Mouse (Mus musculus): ENCODE measurements around the gene Tle6. TPM values are rescaled to one million over a fixed set of nuclear protein-coding genes. Genes with fewer than 3 reads are reported as not detected.

Tle6 gene
- total RNA-seq, 1 experiment = 22.0 TPM

GRCm38 (mm10) chr10:81543633-81544032, 57.2 kb downstream of the Tle6 start:
- DNase-seq (ENCODE audit: low read depth, low spot score) = no peak
- in situ Hi-C loops (cut with MboI; ENCODE audit: low sequenced_read_pairs in 2 of 2, unreplicated experiment in 2 of 2) = no loop called here
- peak overlapping the region; percentile 81 to 94; a peak in 1 of 4 replicates for H3K4me3 ChIP-seq (ENCODE audit: insufficient read depth in 1 of 2, low read depth in 1 of 2, low read length in 2 of 2, poor library complexity in 1 of 2, severe bottlenecking in 1 of 2)
- no peaks in the 10 kb centered on the region for H3K9me3 ChIP-seq (ENCODE audit: control insufficient read depth, insufficient read depth, low read depth, low read length)
- no peak overlapping the region for H3K27ac ChIP-seq (ENCODE audit: insufficient read depth, low read depth, low read length, poor library complexity, severe bottlenecking)
- TF ChIP-seq ZNF384 (IDR thresholded peaks at IDR 0.05; ENCODE audit: low read depth, low read length) (no peak), ZC3H11A (IDR thresholded peaks at IDR 0.05; ENCODE audit: borderline replicate concordance, low read depth, low read length) (no peak), MAFK (IDR thresholded peaks at IDR 0.05; ENCODE audit: insufficient read depth, low read depth, low read length) (no peak), HCFC1 (IDR thresholded peaks at IDR 0.05; ENCODE audit: borderline replicate concordance, insufficient read depth, low read length) (no peak), CHD2 (IDR thresholded peaks at IDR 0.05; ENCODE audit: low read depth, low read length) (no peak)
- H3K9ac ChIP-seq (ENCODE audit: insufficient read depth, low read depth, low read length, poor library complexity, severe bottlenecking) = no peak overlapping the region
- peaks cover 9% of the 10 kb centered on the region; the same call in 1 of the 2 replicates for H3K36me3 ChIP-seq (ENCODE audit: control insufficient read depth, insufficient read depth, low read length, poor library complexity, severe bottlenecking)
- H3K4me1 ChIP-seq (ENCODE audit: control insufficient read depth in 2 of 2, insufficient read depth in 2 of 2, low read length in 2 of 2, poor library complexity in 1 of 2) = peaks cover 5 to 20% of the 10 kb centered on the region in 2 experiments; a peak in 3 of 4 replicates

- peak overlapping the region; percentile 24 to 94; a peak in 3 of 4 replicates for H3K4me3 ChIP-seq (ENCODE audit: insufficient read depth in 1 of 2, low read depth in 1 of 2, low read length in 2 of 2, poor library complexity in 1 of 2, severe bottlenecking in 1 of 2)
- H3K4me1 ChIP-seq (ENCODE audit: control insufficient read depth in 2 of 2, insufficient read depth in 2 of 2, low read length in 2 of 2, poor library complexity in 1 of 2) = peaks cover 5 to 20% of the 10 kb centered on the region in 2 experiments; a peak in 3 of 4 replicates
- H3K36me3 ChIP-seq (ENCODE audit: control insufficient read depth, insufficient read depth, low read length, poor library complexity, severe bottlenecking) = peaks cover 9% of the 10 kb centered on the region; the same call in 1 of the 2 replicates
- in situ Hi-C loops (cut with MboI; ENCODE audit: low sequenced_read_pairs in 2 of 2, unreplicated experiment in 2 of 2) = no loop called here
- H3K9me3 ChIP-seq (ENCODE audit: control insufficient read depth, insufficient read depth, low read depth, low read length) = no peaks in the 10 kb centered on the region
- no peak for TF ChIP-seq HCFC1 (IDR thresholded peaks at IDR 0.05; ENCODE audit: borderline replicate concordance, insufficient read depth, low read length)
- no peak for TF ChIP-seq ZNF384 (IDR thresholded peaks at IDR 0.05; ENCODE audit: low read depth, low read length)
- no peak for TF ChIP-seq CHD2 (IDR thresholded peaks at IDR 0.05; ENCODE audit: low read depth, low read length)
- TF ChIP-seq ZC3H11A (IDR thresholded peaks at IDR 0.05; ENCODE audit: borderline replicate concordance, low read depth, low read length) = no peak
- TF ChIP-seq MAFK (IDR thresholded peaks at IDR 0.05; ENCODE audit: insufficient read depth, low read depth, low read length) = no peak
- H3K9ac ChIP-seq (ENCODE audit: insufficient read depth, low read depth, low read length, poor library complexity, severe bottlenecking) = peak overlapping the region; percentile 19; the same call in 1 of the 2 replicates
- DNase-seq (ENCODE audit: low read depth, low spot score) = no peak
- no peak overlapping the region for H3K27ac ChIP-seq (ENCODE audit: insufficient read depth, low read depth, low read length, poor library complexity, severe bottlenecking)
These were observed 58.0 kb downstream of the Tle6 start for GRCm38 (mm10) chr10:81542727-81543460.

GRCm38 (mm10) chr10:81541803-81542202, 59.1 kb downstream of the Tle6 start:
- no peak overlapping the region for H3K27ac ChIP-seq (ENCODE audit: insufficient read depth, low read depth, low read length, poor library complexity, severe bottlenecking)
- no peak overlapping the region; a peak in 1 of 4 replicates for H3K4me3 ChIP-seq (ENCODE audit: insufficient read depth in 1 of 2, low read depth in 1 of 2, low read length in 2 of 2, poor library complexity in 1 of 2, severe bottlenecking in 1 of 2)
- in situ Hi-C loops (cut with MboI; ENCODE audit: low sequenced_read_pairs in 2 of 2, unreplicated experiment in 2 of 2) = no loop called here
- H3K9me3 ChIP-seq (ENCODE audit: control insufficient read depth, insufficient read depth, low read depth, low read length) = no peaks in the 10 kb centered on the region
- H3K36me3 ChIP-seq (ENCODE audit: control insufficient read depth, insufficient read depth, low read length, poor library complexity, severe bottlenecking) = peaks cover 9% of the 10 kb centered on the region; the same call in 1 of the 2 replicates
- H3K9ac ChIP-seq (ENCODE audit: insufficient read depth, low read depth, low read length, poor library complexity, severe bottlenecking) = peak overlapping the region; percentile 37; the same call in 1 of the 2 replicates
- H3K4me1 ChIP-seq (ENCODE audit: control insufficient read depth in 2 of 2, insufficient read depth in 2 of 2, low read length in 2 of 2, poor library complexity in 1 of 2) = peaks cover 5 to 20% of the 10 kb centered on the region in 2 experiments; a peak in 3 of 4 replicates
- no peak for DNase-seq (ENCODE audit: low read depth, low spot score)
- TF ChIP-seq ZC3H11A (IDR thresholded peaks at IDR 0.05; ENCODE audit: borderline replicate concordance, low read depth, low read length) = no peak
- TF ChIP-seq ZNF384 (IDR thresholded peaks at IDR 0.05; ENCODE audit: low read depth, low read length) = no peak
- TF ChIP-seq MAFK (IDR thresholded peaks at IDR 0.05; ENCODE audit: insufficient read depth, low read depth, low read length) = no peak
- TF ChIP-seq CHD2 (IDR thresholded peaks at IDR 0.05; ENCODE audit: low read depth, low read length) = no peak
- TF ChIP-seq HCFC1 (IDR thresholded peaks at IDR 0.05; ENCODE audit: borderline replicate concordance, insufficient read depth, low read length) = no peak

GRCm38 (mm10) chr10:81541363-81541762, 59.5 kb downstream of the Tle6 start:
- H3K9me3 ChIP-seq (ENCODE audit: control insufficient read depth, insufficient read depth, low read depth, low read length) = no peaks in the 10 kb centered on the region
- DNase-seq (ENCODE audit: low read depth, low spot score) = no peak
- in situ Hi-C loops (cut with MboI; ENCODE audit: low sequenced_read_pairs in 2 of 2, unreplicated experiment in 2 of 2) = no loop called here
- H3K27ac ChIP-seq (ENCODE audit: insufficient read depth, low read depth, low read length, poor library complexity, severe bottlenecking) = no peak overlapping the region
- H3K4me1 ChIP-seq (ENCODE audit: control insufficient read depth in 2 of 2, insufficient read depth in 2 of 2, low read length in 2 of 2, poor library complexity in 1 of 2) = peaks cover 5 to 20% of the 10 kb centered on the region in 2 experiments; a peak in 3 of 4 replicates
- peaks cover 9% of the 10 kb centered on the region; the same call in 1 of the 2 replicates for H3K36me3 ChIP-seq (ENCODE audit: control insufficient read depth, insufficient read depth, low read length, poor library complexity, severe bottlenecking)
- H3K4me3 ChIP-seq (ENCODE audit: insufficient read depth in 1 of 2, low read depth in 1 of 2, low read length in 2 of 2, poor library complexity in 1 of 2, severe bottlenecking in 1 of 2) = no peak overlapping the region
- peak overlapping the region; percentile 37; the same call in 1 of the 2 replicates for H3K9ac ChIP-seq (ENCODE audit: insufficient read depth, low read depth, low read length, poor library complexity, severe bottlenecking)
- no peak for TF ChIP-seq CHD2 (IDR thresholded peaks at IDR 0.05; ENCODE audit: low read depth, low read length)
- no peak for TF ChIP-seq ZNF384 (IDR thresholded peaks at IDR 0.05; ENCODE audit: low read depth, low read length)
- no peak for TF ChIP-seq MAFK (IDR thresholded peaks at IDR 0.05; ENCODE audit: insufficient read depth, low read depth, low read length)
- no peak for TF ChIP-seq ZC3H11A (IDR thresholded peaks at IDR 0.05; ENCODE audit: borderline replicate concordance, low read depth, low read length)
- TF ChIP-seq HCFC1 (IDR thresholded peaks at IDR 0.05; ENCODE audit: borderline replicate concordance, insufficient read depth, low read length) = no peak

Other genes with a start within 250 kb of the Tle6 start
- gene Mfsd12, start 243.6 kb downstream of the Tle6 start, total RNA-seq (2012; rRNA removed) = 28.7 and 46.1 TPM in 2 replicates
- gene 4930404N11Rik, start 235.3 kb downstream of the Tle6 start, total RNA-seq (2012; rRNA removed) = 9.4 and 19.1 TPM in 2 replicates
- 63.0 and 94.5 TPM in 2 replicates for gene Fzr1, start 222.6 kb downstream of the Tle6 start, total RNA-seq (2012; rRNA removed)
- gene Dohh, start 216.6 kb downstream of the Tle6 start, total RNA-seq (2012; rRNA removed) = 168 and 183 TPM in 2 replicates
- 1.1 and 1.8 TPM in 2 replicates for gene Gm48551, start 216.6 kb downstream of the Tle6 start, total RNA-seq (2012; rRNA removed)
- gene Gm48552, start 212.1 kb downstream of the Tle6 start, total RNA-seq (2012; rRNA removed) = 2.5 and 2.7 TPM in 2 replicates
- gene Smim24, start 208.0 kb downstream of the Tle6 start, total RNA-seq (2012; rRNA removed) = 1.7 TPM in 2 replicates
- gene Nfic, start 145.4 kb downstream of the Tle6 start, total RNA-seq (2012; rRNA removed) = 4.9 and 6.3 TPM in 2 replicates
- 5.0 and 8.2 TPM in 2 replicates for gene Celf5, start 118.4 kb downstream of the Tle6 start, total RNA-seq (2012; rRNA removed)
- gene Ncln, start 104.7 kb downstream of the Tle6 start, total RNA-seq (2012; rRNA removed) = 254 and 393 TPM in 2 replicates
- 0.94 and 1.9 TPM in 2 replicates for gene S1pr4, start 100.9 kb downstream of the Tle6 start, total RNA-seq (2012; rRNA removed)
- 11.8 and 16.6 TPM in 2 replicates for gene Gna15, start 76.8 kb downstream of the Tle6 start, total RNA-seq (2012; rRNA removed)
- 52.1 and 53.4 TPM in 2 replicates for gene Gna11, start 55.9 kb downstream of the Tle6 start, total RNA-seq (2012; rRNA removed)
- 102 and 145 TPM in 2 replicates for gene Aes, start 41.6 kb downstream of the Tle6 start, total RNA-seq (2012; rRNA removed)
- 2.4 and 2.6 TPM in 2 replicates for gene Tle2, start 26.5 kb downstream of the Tle6 start, total RNA-seq (2012; rRNA removed)
- gene BC025920, start 5.2 kb upstream of the Tle6 start, total RNA-seq (2012; rRNA removed) = 2.3 and 2.5 TPM in 2 replicates
- 14.5 and 16.7 TPM in 2 replicates for gene Sirt6, start 26.7 kb upstream of the Tle6 start, total RNA-seq (2012; rRNA removed)
- gene Ankrd24, start 27.5 kb upstream of the Tle6 start, total RNA-seq (2012; rRNA removed) = 14.4 and 18.6 TPM in 2 replicates
- 5.3 and 5.5 TPM in 2 replicates for gene Gm10778, start 48.0 kb upstream of the Tle6 start, total RNA-seq (2012; rRNA removed)
- gene Zfp433, start 103.8 kb upstream of the Tle6 start, total RNA-seq (2012; rRNA removed) = 6.1 and 7.3 TPM in 2 replicates
- 7.0 and 10.1 TPM in 2 replicates for gene Gm3055, start 170.1 kb upstream of the Tle6 start, total RNA-seq (2012; rRNA removed)
- 1.6 and 2.6 TPM in 2 replicates for gene Gm4767, start 211.1 kb upstream of the Tle6 start, total RNA-seq (2012; rRNA removed)